Mouse (Mus musculus): ENCODE measurements around the gene Cabp7. TPM values are rescaled to one million over a fixed set of nuclear protein-coding genes. Genes with fewer than 3 reads are reported as not detected.

The Cabp7 gene
- polyA plus RNA-seq, 1 experiment from 2014 or later, result 0.12 TPM

GRCm38 (mm10) chr11:4769293-4769692, 22.7 kb upstream of the Cabp7 start:
- Histone ChIP-seq H3K9me3 (ENCODE audit: low read length) (no peaks in the 10 kb centered on the region), H3K27me3 (ENCODE audit: insufficient read depth, low read length) (no peaks in the 10 kb centered on the region), H3K4me1 (ENCODE audit: insufficient read depth, low read length) (no peaks in the 10 kb centered on the region), H3K36me3 (ENCODE audit: insufficient read depth, low read length) (peaks cover 9% of the 10 kb centered on the region), H3K4me2 (replicated peaks; ENCODE audit: low read depth, low read length) (no peak overlapping the region), H3K27ac (ENCODE audit: low read length) (no peak overlapping the region), H3K9ac (replicated peaks; ENCODE audit: low read length) (no peak overlapping the region), H3K4me3 (ENCODE audit: low read length) (no peak overlapping the region)
- 78% methylated on average over 7 of the region's 7 CpGs for WGBS
- no peak for ATAC-seq (ENCODE audit: low FRiP score, low TSS enrichment)

- 86% methylated on average over 4 of the region's 4 CpGs for WGBS
- no peak overlapping the region for H3K4me2 ChIP-seq (replicated peaks; ENCODE audit: low read depth, low read length)
- no peak for ATAC-seq (ENCODE audit: low FRiP score, low TSS enrichment)
Measured at GRCm38 (mm10) chr11:4768399-4768798, 21.8 kb upstream of the Cabp7 start.

GRCm38 (mm10) chr11:4764476-4764875, 17.9 kb upstream of the Cabp7 start:
- H3K9ac ChIP-seq (replicated peaks; ENCODE audit: low read length), result no peak overlapping the region
- peaks cover 5% of the 10 kb centered on the region for H3K36me3 ChIP-seq (ENCODE audit: insufficient read depth, low read length)
- no peak overlapping the region for H3K4me3 ChIP-seq (ENCODE audit: low read length)
- WGBS, result 63% methylated on average over 5 of the region's 5 CpGs
- H3K27me3 ChIP-seq (ENCODE audit: insufficient read depth, low read length), result peaks cover 15% of the 10 kb centered on the region; the same call in 1 of the 2 replicates
- H3K4me1 ChIP-seq (ENCODE audit: insufficient read depth, low read length), result peaks cover 9% of the 10 kb centered on the region
- H3K4me2 ChIP-seq (replicated peaks; ENCODE audit: low read depth, low read length), result no peak overlapping the region
- ATAC-seq (ENCODE audit: low FRiP score, low TSS enrichment), result no peak
- no peak overlapping the region for H3K27ac ChIP-seq (ENCODE audit: low read length)
- H3K9me3 ChIP-seq (ENCODE audit: low read length), result no peaks in the 10 kb centered on the region

More at GRCm38 (mm10) chr11:4768399-4768798, 21.8 kb upstream of the Cabp7 start:
- Histone ChIP-seq H3K9me3 (ENCODE audit: low read length) (no peaks in the 10 kb centered on the region), H3K9ac (replicated peaks; ENCODE audit: low read length) (no peak overlapping the region), H3K4me3 (ENCODE audit: low read length) (no peak overlapping the region), H3K36me3 (ENCODE audit: insufficient read depth, low read length) (peaks cover 9% of the 10 kb centered on the region), H3K27me3 (ENCODE audit: insufficient read depth, low read length) (0 out of 2 replicates have a peak, but pooled peaks cover under 1% of the 10 kb centered on the region), H3K27ac (ENCODE audit: low read length) (no peak overlapping the region), H3K4me1 (ENCODE audit: insufficient read depth, low read length) (no peaks in the 10 kb centered on the region)

GRCm38 (mm10) chr11:4763631-4764030, 17.1 kb upstream of the Cabp7 start:
- H3K4me3 ChIP-seq (ENCODE audit: low read length), result no peak overlapping the region
- 19% methylated on average over 5 of the region's 5 CpGs for WGBS
- no peak overlapping the region for H3K27ac ChIP-seq (ENCODE audit: low read length)
- peaks cover 9% of the 10 kb centered on the region for H3K4me1 ChIP-seq (ENCODE audit: insufficient read depth, low read length)
- H3K4me2 ChIP-seq (replicated peaks; ENCODE audit: low read depth, low read length), result no peak overlapping the region
- no peaks in the 10 kb centered on the region for H3K9me3 ChIP-seq (ENCODE audit: low read length)
- no peak for ATAC-seq (ENCODE audit: low FRiP score, low TSS enrichment)
- H3K9ac ChIP-seq (replicated peaks; ENCODE audit: low read length), result no peak overlapping the region
- peaks cover 4% of the 10 kb centered on the region for H3K36me3 ChIP-seq (ENCODE audit: insufficient read depth, low read length)
- H3K27me3 ChIP-seq (ENCODE audit: insufficient read depth, low read length), result peaks cover 15% of the 10 kb centered on the region; the same call in 1 of the 2 replicates

GRCm38 (mm10) chr11:4762511-4762910, 15.9 kb upstream of the Cabp7 start:
- Histone ChIP-seq H3K9ac (replicated peaks; ENCODE audit: low read length) (no peak overlapping the region), H3K4me1 (ENCODE audit: insufficient read depth, low read length) (peaks cover 9% of the 10 kb centered on the region), H3K9me3 (ENCODE audit: low read length) (no peaks in the 10 kb centered on the region), H3K27ac (ENCODE audit: low read length) (no peak overlapping the region), H3K36me3 (ENCODE audit: insufficient read depth, low read length) (no peaks in the 10 kb centered on the region; the same call in 1 of the 2 replicates), H3K4me3 (ENCODE audit: low read length) (no peak overlapping the region), H3K4me2 (replicated peaks; ENCODE audit: low read depth, low read length) (no peak overlapping the region), H3K27me3 (ENCODE audit: insufficient read depth, low read length) (peaks cover 15% of the 10 kb centered on the region; the same call in 1 of the 2 replicates)
- 27% methylated on average over 2 of the region's 2 CpGs for WGBS
- no peak for ATAC-seq (ENCODE audit: low FRiP score, low TSS enrichment)

GRCm38 (mm10) chr11:4761991-4762390, 15.4 kb upstream of the Cabp7 start:
- Histone ChIP-seq H3K4me1 (ENCODE audit: insufficient read depth, low read length) (peaks cover 9% of the 10 kb centered on the region), H3K27me3 (ENCODE audit: insufficient read depth, low read length) (peaks cover 15% of the 10 kb centered on the region; the same call in 1 of the 2 replicates), H3K4me3 (ENCODE audit: low read length) (no peak overlapping the region), H3K36me3 (ENCODE audit: insufficient read depth, low read length) (no peaks in the 10 kb centered on the region), H3K4me2 (replicated peaks; ENCODE audit: low read depth, low read length) (no peak overlapping the region), H3K27ac (ENCODE audit: low read length) (no peak overlapping the region), H3K9ac (replicated peaks; ENCODE audit: low read length) (no peak overlapping the region), H3K9me3 (ENCODE audit: low read length) (no peaks in the 10 kb centered on the region)
- 20% methylated on average over 6 of the region's 6 CpGs for WGBS
- ATAC-seq (ENCODE audit: low FRiP score, low TSS enrichment), result no peak

GRCm38 (mm10) chr11:4760438-4760837, 13.9 kb upstream of the Cabp7 start:
- Histone ChIP-seq H3K4me3 (ENCODE audit: low read length) (no peak overlapping the region), H3K9me3 (ENCODE audit: low read length) (no peaks in the 10 kb centered on the region), H3K27me3 (ENCODE audit: insufficient read depth, low read length) (peaks cover 15% of the 10 kb centered on the region; the same call in 1 of the 2 replicates), H3K9ac (replicated peaks; ENCODE audit: low read length) (no peak overlapping the region), H3K36me3 (ENCODE audit: insufficient read depth, low read length) (no peaks in the 10 kb centered on the region), H3K4me1 (ENCODE audit: insufficient read depth, low read length) (peaks cover 9% of the 10 kb centered on the region), H3K27ac (ENCODE audit: low read length) (no peak overlapping the region), H3K4me2 (replicated peaks; ENCODE audit: low read depth, low read length) (no peak overlapping the region)
- WGBS, result 17% methylated on average over 4 of the region's 4 CpGs
- peak; percentile 42; the same call in 1 of the 2 replicates for ATAC-seq (ENCODE audit: low FRiP score, low TSS enrichment)

- no peak overlapping the region for H3K4me2 ChIP-seq (replicated peaks; ENCODE audit: low read depth, low read length)
- no peak overlapping the region for H3K27ac ChIP-seq (ENCODE audit: low read length)
- H3K27me3 ChIP-seq (ENCODE audit: insufficient read depth, low read length), result peaks cover 13% of the 10 kb centered on the region; the same call in 1 of the 2 replicates
- H3K4me3 ChIP-seq (ENCODE audit: low read length), result no peak overlapping the region
- no peaks in the 10 kb centered on the region for H3K36me3 ChIP-seq (ENCODE audit: insufficient read depth, low read length)
- peaks cover 6% of the 10 kb centered on the region; the same call in 1 of the 2 replicates for H3K9me3 ChIP-seq (ENCODE audit: low read length)
- no peak overlapping the region for H3K9ac ChIP-seq (replicated peaks; ENCODE audit: low read length)
- no peak for ATAC-seq (ENCODE audit: low FRiP score, low TSS enrichment)
- 6% methylated on average over 4 of the region's 4 CpGs for WGBS
- H3K4me1 ChIP-seq (ENCODE audit: insufficient read depth, low read length), result peaks cover 9% of the 10 kb centered on the region
Measured at GRCm38 (mm10) chr11:4757789-4758158, 11.2 kb upstream of the Cabp7 start.

GRCm38 (mm10) chr11:4756984-4757788, 10.6 kb upstream of the Cabp7 start:
- WGBS, result 33% methylated on average over 11 of the region's 11 CpGs
- no peak overlapping the region for H3K4me3 ChIP-seq (ENCODE audit: low read length)
- H3K4me1 ChIP-seq (ENCODE audit: insufficient read depth, low read length), result peaks cover 9% of the 10 kb centered on the region
- ATAC-seq (ENCODE audit: low FRiP score, low TSS enrichment), result peak; percentile 53; the same call in 1 of the 2 replicates
- H3K4me2 ChIP-seq (replicated peaks; ENCODE audit: low read depth, low read length), result no peak overlapping the region
- H3K27me3 ChIP-seq (ENCODE audit: insufficient read depth, low read length), result peaks cover 11% of the 10 kb centered on the region; the same call in 1 of the 2 replicates
- H3K27ac ChIP-seq (ENCODE audit: low read length), result no peak overlapping the region
- peaks cover 6% of the 10 kb centered on the region; the same call in 1 of the 2 replicates for H3K9me3 ChIP-seq (ENCODE audit: low read length)
- H3K36me3 ChIP-seq (ENCODE audit: insufficient read depth, low read length), result no peaks in the 10 kb centered on the region
- no peak overlapping the region for H3K9ac ChIP-seq (replicated peaks; ENCODE audit: low read length)

GRCm38 (mm10) chr11:4756460-4756859, 9.9 kb upstream of the Cabp7 start:
- no peak overlapping the region for H3K27ac ChIP-seq (ENCODE audit: low read length)
- peaks cover 4% of the 10 kb centered on the region; the same call in 1 of the 2 replicates for H3K27me3 ChIP-seq (ENCODE audit: insufficient read depth, low read length)
- peaks cover 9% of the 10 kb centered on the region for H3K4me1 ChIP-seq (ENCODE audit: insufficient read depth, low read length)
- no peak overlapping the region for H3K4me2 ChIP-seq (replicated peaks; ENCODE audit: low read depth, low read length)
- no peaks in the 10 kb centered on the region for H3K36me3 ChIP-seq (ENCODE audit: insufficient read depth, low read length)
- peaks cover 6% of the 10 kb centered on the region; the same call in 1 of the 2 replicates for H3K9me3 ChIP-seq (ENCODE audit: low read length)
- H3K4me3 ChIP-seq (ENCODE audit: low read length), result no peak overlapping the region
- no peak overlapping the region for H3K9ac ChIP-seq (replicated peaks; ENCODE audit: low read length)
- WGBS, result 75% methylated on average over 9 of the region's 9 CpGs
- no peak for ATAC-seq (ENCODE audit: low FRiP score, low TSS enrichment)

Data from kidney, embryonic 16.5 days (tissue).